Mouse (Mus musculus) testis, adult 2 months (tissue): ENCODE measurements around the gene Mib2.

ENCODE experiments used
- CTCF ChIP-seq: fragments of 200-500 bp; IDR thresholded peaks from 2 replicates; pipeline ENCODE4 v1.5.1; 2012; ENCODE audit warnings: low read depth, mild to moderate bottlenecking, inconsistent platforms, low read length, moderate library complexity; ENCODE audit not compliant: control insufficient read depth, insufficient read depth, insufficient replicate concordance
- POLR2A ChIP-seq: fragments of 200-500 bp; IDR thresholded peaks from 2 replicates; pipeline ENCODE4 v1.6.1; 2012; ENCODE audit warnings: low read depth, mild to moderate bottlenecking, inconsistent platforms, low read length, moderate library complexity; ENCODE audit not compliant: control insufficient read depth

DNA sequence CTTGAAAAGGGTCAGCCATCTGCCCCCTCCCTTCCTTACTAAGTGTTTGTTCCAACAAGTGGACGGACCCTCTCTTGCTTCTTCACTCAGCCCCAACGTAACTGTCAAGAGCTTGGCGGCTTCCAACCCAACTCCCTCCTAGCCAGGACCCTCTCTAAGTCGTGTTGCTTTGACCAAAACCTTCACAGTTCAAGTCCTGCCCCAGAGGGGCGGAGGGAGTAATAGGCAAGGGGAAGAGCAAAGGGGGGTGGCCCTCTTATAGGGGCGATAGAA lies 14.9 kb downstream of the Mib2 start:
- TF ChIP-seq POLR2A: no peak
- TF ChIP-seq CTCF: no peak
